Mouse (Mus musculus): ENCODE measurements around the gene Fgr. TPM values are rescaled to one million over a fixed set of nuclear protein-coding genes. Genes with fewer than 3 reads are reported as not detected.

The Fgr gene
- total and polyA plus RNA-seq, 3 experiments, result 0.04 to 0.24 (median 0.13) TPM

- no peak for TF ChIP-seq ELF1 (IDR thresholded peaks at IDR 0.05; ENCODE audit: low read depth, low read length)
Measured at GRCm38 (mm10) chr4:133050196-133050836, 76.4 kb downstream of the Fgr start.

GRCm38 (mm10) chr4:133050837-133051549, 77.1 kb downstream of the Fgr start:
- no peak overlapping the region for H3K9ac ChIP-seq (ENCODE audit: insufficient read depth, low read depth)
- no peaks in the 10 kb centered on the region; the same call in 1 of the 2 replicates for H3K79me2 ChIP-seq (replicated peaks; ENCODE audit: control insufficient read depth, extremely low read depth, insufficient read depth, poor library complexity, severe bottlenecking)
- H3K27ac ChIP-seq (ENCODE audit: insufficient read depth, low read depth), result peak overlapping the region; percentile 39; the same call in 1 of the 2 replicates
- TF ChIP-seq POLR2AphosphoS2 (IDR thresholded peaks at IDR 0.05; ENCODE audit: low read depth, low read length) (no peak), BHLHE40 (IDR thresholded peaks at IDR 0.05; ENCODE audit: low read depth, low read length) (peak; percentile 58), SIN3A (IDR thresholded peaks at IDR 0.05; ENCODE audit: low read length) (peak; percentile 47; the same call in 1 of the 2 replicates), UBTF (IDR thresholded peaks at IDR 0.05; ENCODE audit: low read depth, low read length) (no peak), USF2 (conservative IDR thresholded peaks at IDR 0.05; ENCODE audit: low read depth, low read length) (no peak)
- dilution Hi-C loops (cut with MboI; ENCODE audit: extremely low pct_ligation_motif_present, extremely low pct_unique_long_range_greater_than_20kb, low sequenced_read_pairs) (no loop called here), in situ Hi-C loops (cut with MboI; ENCODE audit: low pct_ligation_motif_present, low pct_unique_long_range_greater_than_20kb, low sequenced_read_pairs) (no loop called here)
- H3K9me3 ChIP-seq (replicated peaks; ENCODE audit: low read length), result no peaks in the 10 kb centered on the region
- peaks cover 35 to 79% of the 10 kb centered on the region in 2 experiments for H3K4me1 ChIP-seq (ENCODE audit: control insufficient read depth in 1 of 2, insufficient read depth in 2 of 2)
- H3K36me3 ChIP-seq (replicated peaks in 1 of 2; ENCODE audit: control insufficient read depth in 1 of 2, insufficient read depth in 1 of 2, low read length in 1 of 2), result peaks cover 0 to 56% of the 10 kb centered on the region in 2 experiments
- H3K27me3 ChIP-seq (replicated peaks), result no peaks in the 10 kb centered on the region
- DNase-seq (ENCODE audit: extremely low read depth), result peak; percentile 60
- H3K4me2 ChIP-seq (ENCODE audit: insufficient read depth, low read depth, poor library complexity, severe bottlenecking), result no peak overlapping the region; the same call in 1 of the 2 replicates
- H3K4me3 ChIP-seq (replicated peaks in 1 of 3; ENCODE audit: low read depth in 2 of 3, low read length in 2 of 3, poor library complexity in 1 of 3), result peak overlapping the region in 2 of 3 experiments; percentile 27 to 29

More at GRCm38 (mm10) chr4:133050196-133050836, 76.4 kb downstream of the Fgr start:
- no peak overlapping the region for H3K4me2 ChIP-seq (ENCODE audit: insufficient read depth, low read depth, poor library complexity, severe bottlenecking)
- no peak overlapping the region for H3K9ac ChIP-seq (ENCODE audit: insufficient read depth, low read depth)
- dilution Hi-C loops (cut with MboI; ENCODE audit: extremely low pct_ligation_motif_present, extremely low pct_unique_long_range_greater_than_20kb, low sequenced_read_pairs), result no loop called here
- in situ Hi-C loops (cut with MboI; ENCODE audit: low pct_ligation_motif_present, low pct_unique_long_range_greater_than_20kb, low sequenced_read_pairs), result no loop called here
- H3K27ac ChIP-seq (ENCODE audit: insufficient read depth, low read depth), result no peak overlapping the region
- H3K79me2 ChIP-seq (replicated peaks; ENCODE audit: control insufficient read depth, extremely low read depth, insufficient read depth, poor library complexity, severe bottlenecking), result no peaks in the 10 kb centered on the region; the same call in 1 of the 2 replicates
- H3K27me3 ChIP-seq (replicated peaks), result no peaks in the 10 kb centered on the region
- peaks cover 37 to 79% of the 10 kb centered on the region in 2 experiments for H3K4me1 ChIP-seq (ENCODE audit: control insufficient read depth in 1 of 2, insufficient read depth in 2 of 2)
- DNase-seq (ENCODE audit: extremely low read depth), result no peak
- H3K4me3 ChIP-seq (replicated peaks in 1 of 3; ENCODE audit: low read depth in 2 of 3, low read length in 2 of 3, poor library complexity in 1 of 3), result no peak overlapping the region
- H3K36me3 ChIP-seq (replicated peaks in 1 of 2; ENCODE audit: control insufficient read depth in 1 of 2, insufficient read depth in 1 of 2, low read length in 1 of 2), result peaks cover 0 to 55% of the 10 kb centered on the region in 2 experiments
- no peaks in the 10 kb centered on the region for H3K9me3 ChIP-seq (replicated peaks; ENCODE audit: low read length)

GRCm38 (mm10) chr4:133051550-133051865, 77.6 kb downstream of the Fgr start:
- H3K79me2 ChIP-seq (replicated peaks; ENCODE audit: control insufficient read depth, extremely low read depth, insufficient read depth, poor library complexity, severe bottlenecking), result no peaks in the 10 kb centered on the region; the same call in 1 of the 2 replicates
- no peak overlapping the region for H3K9ac ChIP-seq (ENCODE audit: insufficient read depth, low read depth)
- no peak overlapping the region; the same call in 1 of the 2 replicates for H3K4me2 ChIP-seq (ENCODE audit: insufficient read depth, low read depth, poor library complexity, severe bottlenecking)
- no peaks in the 10 kb centered on the region for H3K27me3 ChIP-seq (replicated peaks)
- in situ Hi-C loops (cut with MboI; ENCODE audit: low pct_ligation_motif_present, low pct_unique_long_range_greater_than_20kb, low sequenced_read_pairs), result no loop called here
- H3K4me3 ChIP-seq (replicated peaks in 1 of 3; ENCODE audit: low read depth in 2 of 3, low read length in 2 of 3, poor library complexity in 1 of 3), result peak overlapping the region in 2 of 3 experiments; percentile 27 to 29
- dilution Hi-C loops (cut with MboI; ENCODE audit: extremely low pct_ligation_motif_present, extremely low pct_unique_long_range_greater_than_20kb, low sequenced_read_pairs), result no loop called here
- TF ChIP-seq MEF2A (IDR thresholded peaks at IDR 0.05; ENCODE audit: borderline replicate concordance, low read depth, low read length) (no peak), MXI1 (IDR thresholded peaks at IDR 0.05; ENCODE audit: low read depth, low read length) (no peak), EP300 (IDR thresholded peaks at IDR 0.05; ENCODE audit: low read length) (no peak), NRF1 (IDR thresholded peaks at IDR 0.05; ENCODE audit: low read depth, low read length) (no peak), BHLHE40 (IDR thresholded peaks at IDR 0.05; ENCODE audit: low read depth, low read length) (no peak), NELFE (IDR thresholded peaks at IDR 0.05; ENCODE audit: low read depth, low read length) (no peak), ELF1 (IDR thresholded peaks at IDR 0.05; ENCODE audit: low read depth, low read length) (no peak), ZNF384 (IDR thresholded peaks at IDR 0.05; ENCODE audit: low read depth, low read length) (no peak)
- peak overlapping the region; percentile 39; the same call in 1 of the 2 replicates for H3K27ac ChIP-seq (ENCODE audit: insufficient read depth, low read depth)
- H3K4me1 ChIP-seq (ENCODE audit: control insufficient read depth in 1 of 2, insufficient read depth in 2 of 2), result peaks cover 37 to 80% of the 10 kb centered on the region in 2 experiments
- peaks cover 0 to 54% of the 10 kb centered on the region in 2 experiments for H3K36me3 ChIP-seq (replicated peaks in 1 of 2; ENCODE audit: control insufficient read depth in 1 of 2, insufficient read depth in 1 of 2, low read length in 1 of 2)
- H3K9me3 ChIP-seq (replicated peaks; ENCODE audit: low read length), result no peaks in the 10 kb centered on the region
- no peak for DNase-seq (ENCODE audit: extremely low read depth)
